Mouse (Mus musculus) midbrain, postnatal 0 days (tissue): Measurements from ENCODE around the gene Fam173a. TPM values are rescaled to one million over a fixed set of nuclear protein-coding genes. Genes with fewer than 3 reads are reported as not detected.

Experiments used
- ATAC-seq: fragments of 200-750 bp; cut with Nextera tagmentation; 2 replicates; pipeline ENCODE4 v1.8.0; 2017; ENCODE audit warnings: moderate number of reproducible peaks, mild to moderate bottlenecking, moderate TSS enrichment, moderate library complexity; ENCODE audit not compliant: low FRiP score
- DNase-seq: peaks from one replicate; pipeline ENCODE4 v3.0.0-alpha.2; 2015; ENCODE audit warnings: low spot score
- H3K27ac ChIP-seq: fragments of 300-500 bp; sonication (generic); 2 replicates; pipeline ENCODE4 v1.5.1; 2014; ENCODE audit warnings: low read depth, mild to moderate bottlenecking, low read length, mixed read lengths
- H3K27me3 ChIP-seq: fragments of 300-500 bp; sonication (generic); 2 replicates; pipeline ENCODE4 v1.6.1; 2014; ENCODE audit warnings: low read length, control low read depth, mixed read lengths; ENCODE audit not compliant: insufficient read depth
- H3K36me3 ChIP-seq: fragments of 300-500 bp; sonication (generic); 2 replicates; pipeline ENCODE4 v1.6.1; 2014; ENCODE audit warnings: low read length, control low read depth, mixed read lengths; ENCODE audit not compliant: insufficient read depth
- H3K4me1 ChIP-seq: fragments of 300-500 bp; sonication (generic); 2 replicates; pipeline ENCODE4 v1.6.1; 2014; ENCODE audit warnings: mild to moderate bottlenecking, control low read depth, antibody characterized with exemption, low read length, mixed read lengths; ENCODE audit not compliant: insufficient read depth
- H3K4me2 ChIP-seq: fragments of 300-500 bp; sonication (generic); 2 replicates; pipeline ENCODE4 v1.6.1; 2014; ENCODE audit warnings: low read depth, mild to moderate bottlenecking, low read length, mixed read lengths; ENCODE audit not compliant: poor library complexity, severe bottlenecking
- H3K4me3 ChIP-seq: fragments of 300-500 bp; sonication (generic); 2 replicates; pipeline ENCODE4 v1.5.1; 2014; ENCODE audit warnings: low read depth, mild to moderate bottlenecking, low read length, moderate library complexity
- H3K9ac ChIP-seq: fragments of 300-500 bp; sonication (generic); replicated peaks from 2 replicates; pipeline ENCODE4 v1.6.1; 2014; ENCODE audit warnings: mild to moderate bottlenecking, low read length, moderate library complexity, mixed read lengths; ENCODE audit not compliant: poor library complexity, severe bottlenecking
- H3K9me3 ChIP-seq: fragments of 300-500 bp; sonication (generic); 2 replicates; pipeline ENCODE4 v1.6.1; 2016; ENCODE audit warnings: low read length, control low read depth
- CTCF ChIP-seq: IDR thresholded peaks from 2 replicates; pipeline ENCODE4 v1.5.1; 2016; ENCODE audit warnings: antibody characterized with exemption, mild to moderate bottlenecking
- WGBS: fragments of 180-500 bp; shearing (Covaris S2); extraction: QIAGEN DNeasy Blood & Tissue Kit; methylation state at CpG from one replicate; pipeline ENCODE4 v1.1.7; 2014; 5-methylcytosine and 5-hydroxymethylcytosine counted together
- polyA plus RNA-seq: library from polyadenylated mRNA; unstranded; fragments of >200 nt; fragmentation: Nextera tagmentation; extraction: Ambion mirVana; gene quantifications from 2 replicates; pipeline ENCODE4 v1.2.1, GENCODE M21; 2015
- total RNA-seq: library from RNA; depleted of rRNA; stranded (reverse); fragments of >200 nt; gene quantifications from 2 replicates; pipeline ENCODE4 v1.2.3, GENCODE M21; 2014

Gene Fam173a
- total and polyA plus RNA-seq, 2 experiments from 2014 or later = 74.2 to 106 TPM

DNA sequence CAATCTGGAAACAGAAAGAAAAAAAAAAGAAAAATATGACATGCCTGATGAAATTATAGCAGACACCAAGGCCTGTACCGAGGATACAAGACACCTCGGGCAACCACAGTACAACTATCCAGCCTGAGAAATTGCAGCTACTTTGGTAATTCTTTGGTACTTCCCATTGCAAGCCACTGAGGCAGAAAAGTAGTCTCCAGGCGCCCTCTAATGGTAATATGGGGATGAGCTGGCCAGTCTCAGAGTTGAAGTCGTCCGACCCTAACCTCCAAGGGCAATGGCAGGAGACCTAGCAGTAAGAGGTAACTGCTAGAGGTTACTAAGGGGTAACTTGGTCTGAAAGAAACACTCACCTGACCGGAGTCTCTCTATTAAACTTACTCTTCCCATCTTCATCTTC, 8.3 kb upstream of the Fam173a start:
- Histone ChIP-seq H3K4me2 (no peak overlapping the region), H3K27me3 (peaks cover 11% of the 10 kb centered on the region; the same call in 1 of the 2 replicates), H3K27ac (no peak overlapping the region), H3K36me3 (no peaks in the 10 kb centered on the region), H3K4me3 (no peak overlapping the region), H3K9me3 (no peaks in the 10 kb centered on the region), H3K9ac (no peak overlapping the region), H3K4me1 (peaks cover 14% of the 10 kb centered on the region; the same call in 1 of the 2 replicates)
- DNase-seq = peak; percentile 84
- 5% methylated on average over 6 of the region's 6 CpGs for WGBS
- no peak for ATAC-seq
- peak; percentile 89 for TF ChIP-seq CTCF

DNA sequence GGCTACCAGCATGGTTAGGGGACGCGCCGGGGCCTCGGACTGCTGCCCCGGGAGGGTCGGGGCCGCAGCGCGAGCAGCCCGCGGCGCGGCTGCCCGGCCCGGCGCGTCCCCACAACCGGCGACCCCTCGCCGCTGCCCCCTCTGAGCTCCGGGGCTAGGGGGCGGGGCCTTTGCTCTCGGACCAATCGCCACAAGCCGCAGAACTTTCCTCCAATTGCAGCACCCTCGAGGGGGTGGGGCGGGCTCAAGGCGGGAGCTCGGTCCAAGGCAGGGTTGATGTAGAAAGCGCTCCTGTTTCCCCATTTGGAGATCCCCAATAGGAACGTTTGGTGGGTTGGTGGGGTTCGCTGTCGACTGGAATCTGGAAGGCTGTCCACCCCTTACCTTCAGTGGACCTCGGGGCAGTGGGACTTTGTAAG, 4.3 kb upstream of the Fam173a start, which contains the start of gene Metrn:
TSS of gene Metrn (minus strand) at position 186 of the 419 bp plus-strand sequence.
- Histone ChIP-seq H3K4me1 (peaks cover 10% of the 10 kb centered on the region; the same call in 1 of the 2 replicates), H3K4me3 (peak within 1 kb of the TSS; percentile 51), H3K27ac (peak within 1 kb of the TSS; percentile 32; the same call in 1 of the 2 replicates), H3K36me3 (no peaks in the 10 kb centered on the region), H3K27me3 (peaks cover 11% of the 10 kb centered on the region; the same call in 1 of the 2 replicates), H3K4me2 (peak within 1 kb of the TSS; percentile 79), H3K9me3 (no peaks in the 10 kb centered on the region), H3K9ac (0 out of 2 replicates have a peak within 1 kb of the TSS, but pooled peaks have one; percentile 36)
- DNase-seq = peak; percentile 78
- ATAC-seq = no peak
- WGBS = 0% methylated on average over 27 of the region's 35 CpGs
- no peak for TF ChIP-seq CTCF

DNA sequence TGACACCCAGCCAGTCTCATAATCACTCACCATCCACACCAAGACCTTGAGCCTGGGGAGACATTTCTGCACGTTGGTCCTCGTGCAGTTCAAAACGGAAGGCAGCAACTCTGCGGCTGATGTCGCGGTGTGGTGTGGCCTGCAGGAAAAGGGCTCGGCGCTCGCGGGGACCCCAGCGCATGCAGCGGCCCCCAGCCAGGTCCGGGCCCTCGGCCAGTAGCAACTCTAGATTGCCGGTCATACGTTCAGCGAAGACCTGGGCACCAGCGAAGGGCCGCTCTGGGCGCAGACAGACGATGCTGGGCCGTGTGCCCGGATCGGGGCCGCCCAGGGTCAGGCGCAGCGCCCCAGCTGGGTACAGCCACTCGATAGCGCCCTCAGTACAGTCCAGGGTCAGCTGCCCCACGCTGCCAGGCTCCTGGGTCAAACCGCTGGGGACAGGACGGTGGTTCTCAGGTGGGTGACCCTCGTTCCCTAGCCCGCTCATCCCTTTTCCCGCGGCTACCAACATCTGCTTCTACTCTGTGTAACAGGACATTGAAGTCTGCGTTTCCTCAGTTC, 3.6 kb upstream of the Fam173a start:
- Histone ChIP-seq H3K4me3 (peak overlapping the region; percentile 51), H3K4me1 (peaks cover 10% of the 10 kb centered on the region; the same call in 1 of the 2 replicates), H3K27me3 (peaks cover 11% of the 10 kb centered on the region; the same call in 1 of the 2 replicates), H3K9ac (0 out of 2 replicates have a peak overlapping the region, but pooled peaks have one; percentile 29), H3K27ac (peak overlapping the region; percentile 32; the same call in 1 of the 2 replicates), H3K36me3 (no peaks in the 10 kb centered on the region), H3K4me2 (peak overlapping the region; percentile 79), H3K9me3 (no peaks in the 10 kb centered on the region)
- no peak for TF ChIP-seq CTCF
- DNase-seq (no peak), ATAC-seq (no peak)
- 3% methylated on average over 37 of the region's 37 CpGs for WGBS

DNA sequence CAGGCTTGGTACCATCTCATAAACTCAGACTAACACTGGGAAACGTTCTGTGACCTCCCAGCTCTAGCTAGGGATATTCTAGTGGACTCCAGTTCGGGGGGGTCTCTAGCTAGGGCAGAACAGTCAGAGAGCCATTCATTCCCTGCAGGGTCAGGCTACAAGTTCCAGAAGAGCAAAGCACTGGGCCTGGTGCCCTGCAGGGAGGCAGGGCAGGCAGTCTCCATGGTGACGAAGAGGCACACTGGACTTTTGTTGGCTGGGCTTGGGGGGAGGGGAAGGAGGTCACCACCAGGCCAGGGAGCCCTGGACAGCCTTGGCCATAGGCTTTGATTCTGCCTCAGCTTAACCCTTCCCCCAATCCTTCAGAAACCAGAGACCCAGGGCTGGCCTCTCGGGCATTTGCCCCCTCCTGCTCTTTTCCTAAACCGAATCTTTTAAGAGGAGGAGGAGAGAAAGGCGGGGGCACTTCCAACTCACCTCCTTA, 3.0 kb upstream of the Fam173a start, which contains the start of gene AC134908.4:
TSS of gene AC134908.4 (minus strand) at position 51 of the 484 bp plus-strand sequence.
- ATAC-seq (peak; percentile 31), DNase-seq (peak; percentile 80)
- TF ChIP-seq CTCF = no peak
- H3K27me3 ChIP-seq = peaks cover 11% of the 10 kb centered on the region; the same call in 1 of the 2 replicates
- WGBS = 9% methylated on average over 6 of the region's 6 CpGs
- H3K4me2 ChIP-seq = peak within 1 kb of the TSS; percentile 79
- peaks cover 13% of the 10 kb centered on the region; the same call in 1 of the 2 replicates for H3K4me1 ChIP-seq
- peak within 1 kb of the TSS; percentile 51 for H3K4me3 ChIP-seq
- no peaks in the 10 kb centered on the region for H3K9me3 ChIP-seq
- H3K9ac ChIP-seq = 0 out of 2 replicates have a peak within 1 kb of the TSS, but pooled peaks have one; percentile 29
- H3K36me3 ChIP-seq = no peaks in the 10 kb centered on the region
- H3K27ac ChIP-seq = peak within 1 kb of the TSS; percentile 65

DNA sequence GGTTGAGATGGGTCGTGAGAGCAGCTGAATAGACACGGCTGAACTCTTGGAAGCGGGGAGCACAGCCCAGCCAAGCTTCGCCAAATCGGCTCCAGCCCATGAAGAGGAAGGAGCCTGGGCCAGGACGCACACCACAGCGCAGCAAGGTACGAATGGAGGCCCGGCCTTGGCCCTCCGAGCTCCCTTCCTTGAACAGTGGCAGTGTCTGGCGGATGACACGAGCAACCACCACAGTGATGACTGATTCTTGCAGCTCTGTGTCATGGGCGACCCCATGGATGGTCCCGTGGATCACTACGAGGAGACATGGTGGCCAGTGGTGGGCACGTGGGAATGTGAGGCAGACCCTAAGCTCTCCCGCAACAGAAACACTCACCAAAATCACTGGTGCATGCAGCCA, 2.3 kb upstream of the Fam173a start:
- peaks cover 11% of the 10 kb centered on the region; the same call in 1 of the 2 replicates for H3K27me3 ChIP-seq
- H3K4me3 ChIP-seq = no peak overlapping the region
- DNase-seq (no peak), ATAC-seq (no peak)
- peaks cover 16% of the 10 kb centered on the region; the same call in 1 of the 2 replicates for H3K4me1 ChIP-seq
- H3K36me3 ChIP-seq = no peaks in the 10 kb centered on the region
- H3K9ac ChIP-seq = no peak overlapping the region
- no peak for TF ChIP-seq CTCF
- H3K4me2 ChIP-seq = peak overlapping the region; percentile 79
- 42% methylated on average over 17 of the region's 17 CpGs for WGBS
- peak overlapping the region; percentile 65 for H3K27ac ChIP-seq
- H3K9me3 ChIP-seq = no peaks in the 10 kb centered on the region

DNA sequence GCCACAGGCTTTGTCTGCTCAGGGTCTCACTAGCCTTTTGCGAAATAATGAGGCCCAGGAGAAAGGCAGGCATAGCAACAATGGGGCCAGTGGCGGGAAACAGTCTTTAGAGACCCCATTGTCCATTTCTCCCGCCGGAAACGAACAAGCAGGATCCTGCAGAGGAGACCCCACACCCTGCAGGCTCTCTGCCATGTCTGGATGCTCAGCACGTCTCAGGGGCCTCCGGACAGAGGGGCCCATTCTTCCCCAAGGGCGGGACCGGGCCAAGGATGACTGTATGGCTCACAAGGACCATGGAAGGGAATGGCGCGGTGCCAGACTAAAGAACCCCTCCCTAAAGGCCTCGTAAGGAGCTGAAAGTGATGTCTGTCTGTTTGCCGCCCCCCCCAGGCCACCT, 1.5 kb upstream of the Fam173a start:
- ATAC-seq (no peak), DNase-seq (peak; percentile 52)
- Histone ChIP-seq H3K4me2 (peak overlapping the region; percentile 79; the same call in 1 of the 2 replicates), H3K4me1 (peaks cover 16% of the 10 kb centered on the region; the same call in 1 of the 2 replicates), H3K36me3 (0 out of 2 replicates have a peak, but pooled peaks cover 6% of the 10 kb centered on the region), H3K9me3 (no peaks in the 10 kb centered on the region), H3K9ac (no peak overlapping the region), H3K27me3 (peaks cover 11% of the 10 kb centered on the region; the same call in 1 of the 2 replicates), H3K4me3 (no peak overlapping the region), H3K27ac (no peak overlapping the region)
- no peak for TF ChIP-seq CTCF
- WGBS = 17% methylated on average over 13 of the region's 13 CpGs
